Mouse (Mus musculus): Measurements from ENCODE around the gene Oas1g. TPM values are rescaled to one million over a fixed set of nuclear protein-coding genes. Genes with fewer than 3 reads are reported as not detected.
"Not testable (repeated sequence)": the region's sequence is repeated elsewhere in the genome, so short reads cannot be mapped to it uniquely, and the experiment has no call there.

The Oas1g gene
- 5.6 and 6.5 TPM in 2 replicates for polyA plus RNA-seq (2015; fragmentation: Nextera tagmentation; extraction: Ambion mirVana)

DNA sequence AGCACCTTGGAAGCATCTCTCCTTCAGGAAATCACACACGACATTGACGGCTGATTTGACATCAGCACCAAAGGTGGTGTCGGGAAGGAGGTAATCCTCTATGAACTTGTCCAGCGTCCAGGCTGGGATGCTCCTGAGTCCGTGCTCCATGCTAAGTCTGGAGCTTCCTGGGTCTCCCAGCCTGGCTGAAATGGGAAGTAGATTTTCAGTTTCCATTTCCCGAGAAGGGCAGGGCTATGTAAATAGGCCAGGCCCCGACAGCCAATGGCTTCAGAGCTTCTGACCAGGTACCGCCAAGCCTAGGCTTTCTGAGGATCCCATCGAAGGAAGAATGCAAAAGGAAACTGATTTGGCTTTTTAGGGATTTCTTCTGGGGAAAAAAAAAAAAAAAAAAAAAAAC is at the start of gene Oas1g:
TSS of gene Oas1g (minus strand) at position 201 of the 400 bp plus-strand sequence.
- not testable (repeated sequence) for DNase-seq (ENCODE audit: low spot score)

DNA sequence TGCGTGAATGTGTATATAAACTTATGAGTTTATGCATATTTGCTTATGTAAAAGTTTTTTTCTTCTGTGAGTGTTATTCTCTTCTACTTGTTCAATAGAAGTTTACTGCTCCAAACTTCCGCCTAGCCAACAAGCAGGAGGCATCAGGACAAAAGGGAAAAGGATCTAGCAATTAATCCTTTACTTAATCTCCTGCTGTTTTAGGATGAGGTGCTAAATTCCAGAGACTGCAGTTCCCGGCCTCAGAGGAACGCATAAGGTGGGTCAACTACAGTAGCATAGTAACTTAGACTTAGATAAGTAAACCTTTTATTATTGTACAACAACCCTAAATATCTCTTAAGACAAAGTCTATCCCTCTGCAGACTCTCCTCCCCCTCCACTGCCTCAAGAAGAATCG is 46.6 kb upstream of the Oas1g start:
- no peak for DNase-seq (ENCODE audit: low spot score)

DNA sequence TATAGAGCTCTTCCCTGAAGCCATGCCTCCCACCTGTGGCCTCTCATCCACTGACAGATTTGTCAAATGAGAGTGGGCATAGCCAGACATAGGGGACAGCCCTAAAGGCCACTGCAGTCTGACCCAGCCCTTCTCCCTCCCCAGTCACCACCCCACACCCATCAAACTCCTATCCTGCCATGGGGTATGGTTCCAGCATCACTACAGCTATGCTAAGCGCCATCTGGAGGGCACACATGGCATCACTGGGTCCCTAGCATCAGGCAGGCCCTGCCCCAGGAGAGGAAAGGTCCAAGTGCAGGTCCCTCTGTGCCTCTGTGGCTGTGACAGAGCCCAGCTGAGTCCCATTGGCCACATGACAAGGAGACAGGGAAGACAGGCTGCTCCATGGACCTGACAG is 39.6 kb upstream of the Oas1g start:
- DNase-seq (ENCODE audit: low spot score), result no peak

DNA sequence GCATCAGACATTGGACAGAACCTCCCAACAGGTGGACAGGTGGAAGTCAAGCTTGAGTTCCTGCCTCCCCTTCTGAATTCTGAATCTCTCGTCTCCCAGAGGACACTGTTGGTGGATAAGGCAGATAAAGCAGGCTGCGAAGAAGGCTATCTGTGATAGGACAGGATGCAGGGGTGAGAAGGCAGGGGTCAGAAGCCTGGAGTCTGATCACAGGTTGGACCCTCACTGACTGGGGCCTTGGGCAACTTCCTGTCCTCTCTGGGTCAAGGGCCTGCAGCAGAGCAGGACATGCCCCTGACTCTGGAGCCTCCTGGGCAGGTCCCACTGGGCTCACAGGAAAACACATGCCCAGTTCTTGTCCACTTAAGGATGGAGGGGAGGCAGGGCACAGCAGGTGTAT is 38.9 kb upstream of the Oas1g start:
- not testable (repeated sequence) for DNase-seq (ENCODE audit: low spot score)

DNA sequence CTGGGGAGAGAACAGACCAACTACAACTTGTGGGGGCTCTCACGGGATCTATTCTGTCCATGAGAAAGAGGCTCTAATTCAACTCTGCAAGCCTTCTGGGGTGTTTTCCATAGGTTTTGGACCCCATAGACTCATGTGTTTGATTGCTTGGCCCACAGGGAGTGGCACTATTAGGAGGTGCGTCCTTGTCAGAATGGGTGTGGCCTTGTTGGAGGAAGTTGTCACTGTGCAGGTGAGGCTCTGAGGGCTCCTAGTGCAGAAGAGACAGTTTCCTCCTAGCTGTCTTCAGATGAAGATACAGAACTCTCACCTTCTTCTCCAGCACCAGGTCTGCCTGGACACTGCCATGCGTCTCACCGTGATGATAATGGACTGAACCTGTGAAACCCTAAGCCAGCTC is 37.1 kb upstream of the Oas1g start:
- DNase-seq (ENCODE audit: low spot score), result not testable (repeated sequence)

DNA sequence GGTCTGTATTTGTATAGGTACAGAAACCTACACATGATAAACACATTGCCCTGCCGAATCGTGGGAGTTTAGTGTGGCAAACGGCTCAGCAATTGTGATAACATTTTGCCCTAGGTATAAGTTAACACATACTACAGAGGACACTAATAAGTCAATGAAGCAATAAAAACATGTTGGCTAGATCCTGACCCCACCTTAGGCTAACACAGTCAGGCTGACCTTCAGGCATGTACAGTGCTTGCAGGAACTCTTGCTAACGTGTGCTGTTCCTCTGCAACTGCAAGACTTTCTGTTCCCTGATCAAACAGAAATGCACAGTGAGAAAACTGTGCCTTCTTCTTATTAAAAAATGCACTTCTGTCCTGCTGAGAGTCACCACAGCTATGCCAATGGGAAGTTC is 36.6 kb upstream of the Oas1g start:
- no peak for DNase-seq (ENCODE audit: low spot score)

DNA sequence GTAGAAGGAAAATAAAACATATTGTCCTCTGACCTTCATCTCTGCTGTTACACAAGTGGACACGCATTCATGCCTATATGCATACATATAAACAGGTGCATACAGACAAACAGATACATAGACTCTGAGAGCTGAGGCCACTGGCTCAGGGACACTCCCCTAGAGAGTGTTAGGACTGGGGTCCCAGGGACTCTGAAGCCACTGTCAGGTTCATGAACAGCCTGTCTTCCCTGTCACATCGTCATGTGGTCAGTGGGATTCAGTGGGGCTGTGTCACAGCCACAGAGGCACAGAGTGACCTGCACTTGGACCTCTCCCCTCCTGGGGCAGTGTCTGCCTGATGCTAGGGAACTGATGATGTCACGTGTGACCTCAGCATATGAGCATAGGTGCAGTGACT is 32.9 kb upstream of the Oas1g start:
- DNase-seq (ENCODE audit: low spot score), result no peak

DNA sequence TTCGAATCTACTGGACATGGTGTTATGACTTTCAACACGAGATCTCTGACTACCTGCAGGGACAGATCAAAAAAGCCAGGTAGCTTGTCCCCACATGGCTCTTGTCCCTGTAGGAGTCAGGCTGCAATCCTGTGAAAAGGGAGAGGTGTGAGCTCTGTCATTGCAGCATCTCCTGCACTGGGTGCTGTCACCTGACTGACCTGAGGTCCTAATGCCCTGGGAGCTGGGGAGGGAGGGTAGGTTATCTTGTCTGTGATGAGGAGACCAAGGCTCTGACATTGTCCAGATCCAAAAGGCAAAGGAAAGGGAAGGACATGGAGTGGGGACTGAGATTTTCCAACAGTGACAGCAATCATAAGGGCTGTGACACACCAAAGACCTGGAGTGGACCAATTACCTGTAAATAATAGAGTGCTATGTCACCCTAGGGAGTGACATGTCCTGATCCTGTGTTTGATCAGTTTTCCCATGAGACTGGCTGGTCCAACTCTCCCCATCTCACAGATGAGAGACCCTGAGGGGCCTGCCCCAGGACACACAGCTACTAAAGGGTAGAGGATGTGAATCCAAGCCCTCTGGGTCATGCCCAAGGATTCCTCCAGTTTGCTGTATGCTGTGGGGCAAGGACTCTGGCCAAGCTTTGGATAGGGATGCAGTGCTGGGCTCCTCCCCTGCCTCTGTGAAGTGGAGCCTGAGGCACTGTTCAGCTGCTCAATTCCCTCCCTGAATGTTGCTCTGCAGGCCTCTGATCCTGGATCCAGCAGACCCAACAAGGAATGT is 31.9 kb upstream of the Oas1g start:
- DNase-seq (ENCODE audit: low spot score), result not testable (repeated sequence)

DNA sequence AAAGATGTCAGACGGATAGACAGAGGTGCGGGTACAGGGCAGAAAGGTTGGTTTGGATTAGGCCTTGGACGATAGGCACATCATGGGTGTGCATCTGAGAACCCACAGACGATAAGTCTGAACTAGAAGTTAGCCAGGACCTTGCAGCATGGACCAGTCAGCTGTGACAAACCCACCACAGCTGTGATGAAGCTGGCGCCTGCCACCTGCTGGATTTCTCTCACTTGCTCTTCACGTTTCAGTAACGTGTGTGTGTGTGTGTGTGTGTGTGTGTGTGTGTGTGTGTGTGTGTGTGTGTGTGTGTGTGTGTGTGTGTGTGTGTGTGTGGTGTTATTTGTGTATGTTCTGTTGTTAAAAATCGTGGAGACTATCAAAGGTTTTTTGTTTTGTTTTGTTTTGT is 26.8 kb upstream of the Oas1g start, which contains the start of gene Oas1d:
TSS of gene Oas1d (plus strand) at position 333 of the 400 bp plus-strand sequence.
- not testable (repeated sequence) for DNase-seq (ENCODE audit: low spot score)

DNA sequence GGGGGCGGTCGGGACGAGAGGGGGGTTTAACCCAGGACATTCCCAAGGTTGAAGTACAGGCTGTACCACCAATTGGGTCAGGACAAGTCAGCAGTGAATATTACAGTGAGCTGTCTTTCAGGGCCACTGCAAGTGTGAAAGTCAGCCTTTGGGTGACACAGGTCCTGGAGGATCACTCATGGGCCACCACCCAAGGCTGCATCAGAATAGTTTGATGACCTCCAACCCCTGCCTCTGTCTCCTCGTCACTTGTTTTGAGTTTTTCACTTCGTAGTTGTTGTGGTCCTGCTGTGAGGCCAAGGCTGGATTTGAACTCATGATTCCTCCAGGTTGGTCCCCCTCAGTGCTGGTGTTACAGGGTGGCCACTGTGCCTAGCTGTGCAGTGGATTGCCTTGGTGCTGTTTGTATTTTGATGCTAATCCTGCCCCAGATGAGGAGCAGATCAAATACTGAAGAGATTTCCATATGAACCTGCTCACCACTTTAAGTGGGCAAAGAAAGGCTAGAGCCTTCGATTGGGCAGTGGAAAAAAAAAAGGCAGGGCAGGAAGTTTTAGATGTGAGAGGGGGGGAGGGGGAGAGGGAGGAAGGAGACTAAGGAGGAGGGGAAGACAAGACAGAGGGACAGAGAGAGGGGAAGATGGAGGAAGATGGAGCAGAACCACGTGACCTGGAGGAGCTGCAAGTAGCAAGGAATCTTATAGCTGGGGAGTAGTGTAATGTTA is 20.9 kb upstream of the Oas1g start:
- no peak for DNase-seq (ENCODE audit: low spot score)

DNA sequence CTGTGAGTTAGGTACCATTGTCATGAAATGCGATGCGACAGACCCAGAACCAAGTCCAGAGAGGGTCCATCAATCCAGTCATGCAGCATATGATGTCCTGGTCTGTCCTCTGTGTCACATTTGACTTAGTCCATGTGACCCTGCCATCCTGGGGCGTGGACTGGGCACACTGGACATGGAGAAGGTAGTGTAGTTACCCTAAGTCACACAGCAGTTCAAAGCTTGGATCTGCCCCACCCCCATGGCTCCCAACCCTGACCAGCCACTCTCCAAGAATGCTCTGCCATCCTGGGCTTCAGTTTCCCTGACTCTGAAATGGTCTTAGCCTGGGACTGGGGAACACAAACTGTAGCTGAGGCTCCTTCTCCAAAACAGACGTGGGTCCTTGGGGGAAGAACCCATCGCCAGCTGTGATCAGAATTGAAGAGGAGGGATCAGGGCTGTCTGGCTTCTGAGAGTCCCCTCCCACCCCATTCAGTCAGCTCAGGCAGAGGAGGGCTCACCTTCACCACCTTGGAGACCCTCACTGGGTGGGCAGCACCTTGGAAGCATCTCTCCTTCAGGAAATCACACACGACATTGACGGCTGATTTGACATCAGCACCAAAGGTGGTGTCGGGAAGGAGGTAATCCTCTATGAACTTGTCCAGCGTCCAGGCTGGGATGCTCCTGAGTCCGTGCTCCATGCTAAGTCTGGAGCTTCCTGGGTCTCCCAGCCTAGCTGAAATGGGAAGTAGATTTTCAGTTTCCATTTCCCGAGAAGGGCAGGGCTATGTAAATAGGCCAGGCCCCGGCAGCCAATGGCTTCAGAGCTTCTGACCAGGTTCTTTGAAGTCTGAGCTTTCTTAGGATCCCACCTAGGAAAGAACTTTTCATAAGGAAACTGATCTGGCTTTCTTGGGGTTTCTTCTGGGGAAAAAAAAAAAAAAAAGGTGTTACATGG is 19.6 kb upstream of the Oas1g start, which contains the start of gene Oas1a:
TSS of gene Oas1a (minus strand) at position 731 of the 943 bp plus-strand sequence.
- not testable (repeated sequence) for DNase-seq (ENCODE audit: low spot score)

DNA sequence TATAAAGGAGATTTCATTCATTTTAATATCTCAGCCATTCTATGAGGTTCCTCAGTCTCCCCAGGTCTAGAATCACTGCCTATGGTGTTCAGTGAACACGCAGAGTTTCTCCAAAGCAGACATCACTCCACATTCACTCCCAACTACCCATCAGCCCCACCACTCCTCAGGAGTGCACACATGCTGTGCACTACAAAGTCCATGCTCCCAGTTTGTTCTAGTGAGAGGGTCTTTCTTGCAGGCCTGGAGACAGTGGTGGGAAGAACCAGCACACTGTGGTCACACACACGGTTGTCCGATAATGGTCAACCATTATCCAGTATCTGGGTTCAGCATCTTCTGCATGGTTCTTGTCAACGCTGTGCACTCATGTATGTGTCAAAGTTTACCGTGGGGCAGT is 14.6 kb upstream of the Oas1g start:
- no peak for DNase-seq (ENCODE audit: low spot score)

DNA sequence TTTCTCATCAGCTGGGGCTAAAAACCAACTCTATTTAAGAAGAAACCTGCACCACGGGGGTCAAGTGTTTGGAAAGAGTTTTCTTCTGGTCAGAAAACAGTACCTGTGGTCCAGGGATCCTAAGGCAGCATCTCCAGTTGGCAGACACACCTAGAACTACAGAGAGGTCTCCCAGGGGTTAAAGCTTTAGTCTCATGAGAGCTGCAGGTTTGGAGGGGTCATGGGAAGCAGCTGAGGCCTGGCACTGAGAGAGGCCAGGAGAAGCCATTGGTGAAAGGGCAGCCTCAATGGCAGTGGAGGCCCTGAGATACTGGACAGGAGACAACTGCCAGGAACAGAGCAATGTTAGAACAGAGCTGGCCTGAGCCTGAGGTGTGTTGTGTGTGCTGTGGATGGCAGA is 13.3 kb upstream of the Oas1g start:
- DNase-seq (ENCODE audit: low spot score), result no peak

DNA sequence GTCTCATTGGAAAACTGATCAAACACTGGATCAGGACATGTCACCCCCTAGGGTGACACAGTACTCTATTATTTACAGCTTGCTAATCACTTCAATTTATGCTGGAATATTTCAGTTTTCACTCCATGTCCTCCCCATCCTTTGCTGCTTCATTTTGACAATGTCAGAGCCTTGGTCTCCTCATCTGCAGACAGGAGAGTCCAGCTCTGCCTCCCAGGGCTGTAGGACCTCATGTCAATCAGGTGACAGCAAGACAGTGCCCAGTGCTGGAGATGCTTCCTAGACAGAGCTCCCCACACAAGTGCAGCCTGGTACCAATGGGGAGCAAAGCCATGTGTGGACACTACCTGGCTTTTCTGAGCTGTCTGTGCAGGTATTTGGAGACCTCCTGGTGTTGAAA is 11.3 kb upstream of the Oas1g start:
- DNase-seq (ENCODE audit: low spot score), result no peak

DNA sequence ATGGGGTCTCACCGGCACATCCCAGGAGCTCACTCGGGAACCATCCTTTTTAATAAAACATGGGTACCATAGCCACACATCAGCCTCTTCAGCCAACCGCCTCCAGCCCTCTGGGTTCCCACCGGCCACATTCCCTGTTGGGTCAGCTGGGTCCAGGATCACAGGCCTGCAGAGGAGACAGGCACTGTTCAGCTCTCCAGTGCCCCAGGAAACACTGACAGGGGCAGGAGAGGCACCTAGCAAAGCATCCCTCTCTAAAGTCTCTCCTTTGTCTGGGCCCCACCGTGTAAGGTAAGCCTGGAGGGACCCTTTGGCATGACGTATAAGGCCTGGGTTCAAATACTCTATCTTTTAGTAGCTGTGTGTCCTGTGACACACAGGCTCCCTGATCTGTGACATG is 10.9 kb upstream of the Oas1g start:
- no peak for DNase-seq (ENCODE audit: low spot score)

DNA sequence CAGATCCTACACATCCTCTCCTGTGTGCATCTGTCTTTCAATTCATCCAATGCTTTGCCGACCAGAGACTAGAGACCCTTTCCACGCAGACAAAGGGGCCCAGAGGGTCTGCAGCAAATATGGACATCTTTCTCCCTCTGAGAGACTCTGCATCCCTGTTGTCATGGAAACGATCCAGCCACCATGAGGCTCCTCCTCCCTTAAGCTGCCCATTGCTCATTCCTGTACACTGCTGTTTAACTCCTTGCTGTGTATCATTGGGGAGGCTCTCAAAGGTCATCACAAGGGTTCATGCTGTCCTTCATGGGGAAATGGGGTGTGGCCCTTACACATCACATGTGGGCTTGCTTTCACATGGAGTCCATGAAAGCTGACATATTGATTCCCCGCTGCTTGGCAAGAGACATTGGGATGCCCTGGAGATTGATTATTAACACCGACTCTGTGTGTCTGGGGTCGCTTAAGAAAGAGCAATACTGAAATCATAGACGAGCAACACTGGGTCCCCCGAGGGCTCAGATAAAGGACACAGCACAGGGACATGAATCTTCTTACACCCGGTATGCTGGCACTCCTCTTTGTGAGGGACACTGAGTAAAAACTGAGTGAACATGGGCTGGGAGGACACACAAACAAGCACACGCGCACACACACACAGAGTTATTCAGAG is 8.0 kb upstream of the Oas1g start:
- DNase-seq (ENCODE audit: low spot score), result no peak

DNA sequence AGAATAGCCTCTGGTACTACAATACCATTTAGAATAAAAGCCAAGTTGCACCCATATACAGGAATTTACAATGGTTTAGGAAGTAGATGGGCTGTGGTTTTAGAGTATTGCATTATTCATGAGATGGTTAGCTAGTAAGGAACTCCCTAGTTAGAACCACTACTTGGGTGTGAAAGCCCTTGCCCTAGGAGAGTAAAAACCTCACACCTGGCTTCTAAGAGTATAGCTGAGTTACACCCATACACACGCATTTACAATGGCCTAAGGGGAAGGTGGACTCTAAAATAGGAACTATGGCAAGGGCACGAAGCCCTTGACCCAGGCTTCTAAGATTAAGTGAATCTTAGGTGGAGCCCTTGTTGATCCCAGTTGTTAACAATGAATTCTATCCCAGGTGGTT is 7.3 kb upstream of the Oas1g start:
- DNase-seq (ENCODE audit: low spot score), result not testable (repeated sequence)

DNA sequence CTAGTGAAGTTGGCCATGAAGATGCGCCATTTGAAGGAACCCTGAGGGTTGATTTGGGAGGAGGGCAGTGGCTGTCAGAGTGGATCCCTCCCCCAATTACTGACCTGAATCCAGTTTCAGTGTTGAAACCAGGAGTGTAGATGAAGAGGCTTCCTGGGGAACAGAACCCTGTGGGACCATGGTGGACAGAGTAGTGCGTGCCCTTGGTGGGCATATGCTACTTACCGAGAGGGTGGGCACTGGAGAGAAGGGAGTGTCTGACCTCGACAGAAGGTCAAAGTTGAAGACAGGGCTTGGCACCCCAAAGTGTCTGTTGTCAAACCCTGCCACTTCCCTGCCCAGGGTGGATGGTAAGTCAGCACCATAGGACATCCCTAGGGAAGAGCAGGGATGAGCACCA is 6.5 kb upstream of the Oas1g start:
- DNase-seq (ENCODE audit: low spot score), result not testable (repeated sequence)

DNA sequence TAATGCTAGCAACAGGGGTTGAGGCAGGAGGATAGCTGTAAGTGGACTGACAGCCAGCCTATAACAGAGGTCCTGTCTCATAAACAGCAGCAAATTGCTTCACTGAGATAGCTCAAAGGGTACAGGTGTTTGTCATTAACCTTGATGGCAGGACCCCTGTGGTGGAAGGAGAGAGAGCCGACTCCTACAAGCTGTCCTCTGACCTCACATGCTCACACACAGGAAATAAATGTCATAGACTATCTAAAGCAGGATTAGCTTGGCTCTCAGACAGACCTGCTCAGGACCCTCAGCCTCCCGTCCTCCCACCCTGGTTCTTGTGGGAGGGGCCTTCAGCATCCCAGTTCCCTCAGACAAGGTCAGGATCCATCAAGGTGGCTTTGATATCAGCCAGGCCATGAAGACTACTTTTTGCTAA is 4.8 kb upstream of the Oas1g start:
- no peak for DNase-seq (ENCODE audit: low spot score)

DNA sequence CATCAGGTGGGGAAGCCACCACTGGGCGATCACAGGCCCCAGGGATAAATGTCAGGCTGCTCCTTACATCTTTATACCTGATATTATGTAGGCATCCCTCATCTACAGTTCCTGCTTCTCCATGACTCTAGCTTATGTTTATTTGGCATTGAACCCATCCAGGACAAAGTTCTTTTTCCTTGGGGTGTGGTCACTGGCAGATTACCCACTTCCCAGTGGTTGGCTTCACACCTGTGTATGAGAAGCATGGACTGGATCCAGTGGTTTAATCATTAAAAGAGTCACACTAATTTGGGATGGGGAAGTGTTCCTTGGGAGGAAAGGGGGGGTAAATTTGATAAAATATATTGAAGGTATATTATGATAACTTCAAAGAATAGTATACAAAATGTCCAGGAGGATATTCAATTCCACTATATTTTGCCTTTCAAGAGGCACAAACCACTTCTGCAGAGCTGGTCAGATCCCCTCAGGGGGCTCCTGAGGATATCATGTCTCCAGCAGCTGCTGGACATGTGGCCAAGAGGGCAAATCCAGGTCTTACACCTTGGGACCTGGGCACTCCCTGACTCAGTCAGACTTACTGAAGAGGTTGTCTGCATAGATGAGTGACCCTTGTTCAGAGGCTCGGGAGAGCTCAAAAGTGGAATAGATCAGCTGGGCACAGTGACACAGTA is 4.3 kb upstream of the Oas1g start:
- not testable (repeated sequence) for DNase-seq (ENCODE audit: low spot score)
